Mouse (Mus musculus) erythroblast, embryonic 14.5 days (primary cell): ENCODE measurements around the gene Trmt5.

Experiments
- GATA1 ChIP-seq: IDR thresholded peaks from 2 replicates; pipeline ENCODE4 v1.6.1; 2012; ENCODE audit warnings: low read length, inconsistent platforms, mixed read lengths
- TAL1 ChIP-seq: IDR thresholded peaks from 3 replicates; pipeline ENCODE4 v1.6.1; 2012; ENCODE audit warnings: low read length, inconsistent platforms, mixed read lengths

- TF ChIP-seq TAL1 (no peak), GATA1 (no peak)
These were observed 40.8 kb downstream of the Trmt5 start for GRCm38 (mm10) chr12:73245687-73246086.
